Mouse (Mus musculus): ENCODE measurements around the gene Pik3cg. TPM values are rescaled to one million over a fixed set of nuclear protein-coding genes. Genes with fewer than 3 reads are reported as not detected.
"Not testable (repeated sequence)": the region's sequence is repeated elsewhere in the genome, so short reads cannot be mapped to it uniquely, and the experiment has no call there.

The Pik3cg gene
- total RNA-seq (2021), result 1 to 10 TPM; 1.9 to 2.8 TPM
- long read RNA-seq, experiment 1, result 0 reads
- long read RNA-seq, experiment 2, full-length matches to known transcripts, result 1 of 1 reads
- long read RNA-seq, experiment 2, partial matches to known transcripts, result 0 of 1 reads
- long read RNA-seq, experiment 2, other reads (novel, unspliced or antisense), result 0 of 1 reads

GRCm38 (mm10) chr12:32207948-32208891, at the start of gene Pik3cg:
Pik3cg (minus strand) TSS chr12:32208659.
- no peak for DNase-seq
- intact Hi-C loops (cut with DNase I), result loop anchor here (5.0 kb wide), 1 partner anchor 169 kb away; the partner anchor contains the start of gene Ccdc71l

GRCm38 (mm10) chr12:32248483-32248882, 40.0 kb upstream of the Pik3cg start:
- intact Hi-C loops (cut with DNase I), result no loop called here
- DNase-seq, result no peak

GRCm38 (mm10) chr12:32245566-32246233, 37.2 kb upstream of the Pik3cg start:
- DNase-seq, result peak; percentile 28 to 37
- intact Hi-C loops (cut with DNase I), result loop anchor here (1.0 to 2.0 kb wide), 2 partner anchors 101 to 279 kb away; no protein-coding TSS in a partner anchor

- intact Hi-C loops (cut with DNase I), result no loop called here
- DNase-seq, result no peak
These were observed 35.1 kb upstream of the Pik3cg start for GRCm38 (mm10) chr12:32243586-32243985.

- intact Hi-C loops (cut with DNase I); DNase-seq: not testable (repeated sequence)
These were observed 30.7 kb upstream of the Pik3cg start for GRCm38 (mm10) chr12:32239134-32239533.

DNA sequence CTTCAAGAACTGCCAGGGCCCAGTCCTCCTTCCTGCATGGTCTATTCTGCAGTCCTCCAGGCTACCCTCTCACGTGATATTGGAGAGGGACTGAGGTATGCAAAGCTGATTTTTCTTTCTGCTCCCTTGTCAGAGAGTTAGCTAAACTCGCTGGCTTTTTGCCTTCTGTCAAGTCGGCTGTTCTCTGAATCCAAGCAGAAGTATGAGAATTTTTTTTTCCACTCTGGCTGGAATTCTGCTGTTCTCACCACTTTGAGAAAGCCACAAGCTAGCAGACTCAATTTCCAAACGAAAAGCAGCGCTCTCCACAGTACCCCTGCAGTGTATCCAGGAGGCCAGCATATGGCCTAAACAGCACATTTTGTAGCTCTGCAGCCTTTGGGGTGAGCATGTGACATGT, 30.0 kb upstream of the Pik3cg start:
- intact Hi-C loops (cut with DNase I), result no loop called here
- DNase-seq, result no peak

DNA sequence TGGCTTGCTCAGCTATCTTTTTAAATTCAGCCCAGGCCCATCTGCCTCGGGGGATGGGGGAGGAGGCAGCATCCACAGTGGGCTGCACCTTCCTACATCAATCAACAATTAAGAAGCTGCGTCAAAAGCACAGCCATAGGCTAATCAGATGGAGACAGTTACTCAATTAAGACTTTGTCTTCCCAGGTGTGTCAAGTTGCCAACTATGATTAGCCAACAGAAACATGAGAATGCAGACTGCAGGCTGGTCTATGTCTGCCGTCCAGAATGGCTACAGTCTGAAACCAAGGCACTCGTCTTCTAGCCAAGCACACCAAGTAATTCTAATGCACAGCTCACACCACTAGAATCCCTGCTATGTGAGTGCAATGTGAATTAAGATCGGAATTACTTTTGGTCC, 29.4 kb upstream of the Pik3cg start:
- DNase-seq, result no peak
- intact Hi-C loops (cut with DNase I), result no loop called here

DNA sequence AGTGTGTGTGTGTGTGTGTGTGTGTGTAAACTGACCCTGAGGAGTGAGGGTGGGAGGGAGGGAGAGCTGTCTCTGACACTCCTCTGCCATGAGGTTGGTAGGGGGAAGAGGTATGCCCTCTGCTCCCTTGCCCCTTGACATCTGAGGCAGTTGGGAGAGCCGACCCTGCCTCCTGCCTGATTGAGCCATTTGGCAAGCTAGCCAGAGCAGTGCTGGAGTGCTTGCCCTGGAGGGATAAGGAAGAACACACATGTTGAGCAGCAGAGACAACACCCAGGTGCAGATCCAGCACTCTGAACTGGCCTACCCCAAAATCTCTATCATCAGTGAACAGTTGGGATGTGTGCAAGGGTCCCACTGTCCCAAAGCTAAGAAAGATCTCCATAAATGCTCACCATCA, 28.7 kb upstream of the Pik3cg start:
- DNase-seq, result no peak
- intact Hi-C loops (cut with DNase I), result no loop called here

GRCm38 (mm10) chr12:32236450-32236849, 28.0 kb upstream of the Pik3cg start:
- no peak for DNase-seq
- intact Hi-C loops (cut with DNase I), result no loop called here

- intact Hi-C loops (cut with DNase I), result no loop called here
- DNase-seq, result no peak
These were observed 25.4 kb upstream of the Pik3cg start for GRCm38 (mm10) chr12:32233871-32234270.

- DNase-seq, result no peak
- intact Hi-C loops (cut with DNase I), result no loop called here
These were observed 22.9 kb upstream of the Pik3cg start for GRCm38 (mm10) chr12:32231398-32231797.

GRCm38 (mm10) chr12:32223629-32224028, 15.2 kb upstream of the Pik3cg start:
- intact Hi-C loops (cut with DNase I), result no loop called here
- no peak for DNase-seq

DNA sequence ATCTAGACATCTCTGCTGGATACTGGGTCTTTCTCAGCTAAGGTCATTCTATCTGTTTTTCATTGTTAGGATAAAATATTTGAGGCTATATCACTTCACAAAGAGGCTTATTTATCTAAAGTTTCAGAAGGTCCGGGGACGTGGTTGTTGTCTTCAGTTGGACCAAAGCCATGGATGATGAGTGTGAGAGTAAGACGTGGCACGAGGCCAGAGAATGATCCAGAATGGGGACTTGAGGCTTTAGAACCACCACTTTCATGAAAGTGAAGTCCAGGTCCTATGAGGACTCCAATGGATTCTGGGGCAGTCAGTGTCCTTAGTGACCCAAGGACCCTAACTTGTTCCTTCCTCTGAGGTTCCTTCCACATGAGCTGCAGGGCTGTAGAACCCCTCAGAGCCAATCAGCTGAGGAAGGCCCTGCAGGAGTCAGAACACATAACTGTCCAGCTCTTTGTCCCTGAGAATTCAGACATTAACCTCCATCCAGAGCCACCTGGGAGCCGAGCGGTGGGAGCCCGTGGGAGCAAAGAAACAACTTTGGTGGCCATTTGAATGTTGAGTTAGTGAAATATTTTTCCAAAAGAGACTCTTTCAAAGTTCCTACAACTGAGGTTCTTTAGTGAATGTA, 14.4 kb upstream of the Pik3cg start:
- intact Hi-C loops (cut with DNase I), result no loop called here
- no peak for DNase-seq

DNA sequence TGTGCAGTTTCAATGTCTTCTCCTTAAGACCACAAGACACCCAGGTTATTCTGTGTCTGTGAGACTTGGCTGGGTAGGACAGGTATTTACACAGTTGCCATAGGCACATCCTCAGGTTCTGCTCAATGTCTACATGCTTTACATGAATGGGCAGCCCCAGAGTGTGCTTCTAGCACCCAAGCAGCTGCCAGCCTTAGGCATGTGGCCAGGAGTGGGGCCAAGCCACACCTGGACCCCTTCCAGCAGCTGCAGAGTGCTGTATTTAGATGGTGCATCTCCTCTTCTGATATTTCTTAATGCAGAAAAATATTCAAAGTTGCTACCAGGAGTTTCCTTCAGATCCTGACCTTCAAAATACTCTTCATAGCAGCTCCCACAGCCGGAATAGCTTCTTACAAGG, 11.9 kb upstream of the Pik3cg start:
- intact Hi-C loops (cut with DNase I), result no loop called here
- no peak for DNase-seq

DNA sequence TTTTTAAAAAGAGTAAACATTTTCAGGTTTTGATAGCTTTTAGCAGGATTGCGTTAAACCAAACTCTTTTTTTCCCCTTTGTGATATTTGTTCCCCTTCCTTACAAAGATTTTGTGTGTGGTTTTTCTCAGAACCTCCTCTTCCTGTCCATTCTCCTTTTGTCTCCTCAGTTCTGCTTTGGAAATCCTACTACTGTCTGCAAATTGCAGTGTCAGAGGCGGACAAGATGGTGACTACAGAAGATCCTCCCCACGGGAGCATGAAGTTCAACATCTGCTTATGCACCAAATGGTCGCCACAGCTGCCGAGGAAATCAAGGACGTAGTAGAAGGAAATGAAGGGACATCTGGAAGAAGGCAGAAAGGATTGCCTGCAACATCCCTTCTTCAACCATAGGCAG, 6.7 kb upstream of the Pik3cg start:
- intact Hi-C loops (cut with DNase I), result no loop called here
- no peak for DNase-seq

DNA sequence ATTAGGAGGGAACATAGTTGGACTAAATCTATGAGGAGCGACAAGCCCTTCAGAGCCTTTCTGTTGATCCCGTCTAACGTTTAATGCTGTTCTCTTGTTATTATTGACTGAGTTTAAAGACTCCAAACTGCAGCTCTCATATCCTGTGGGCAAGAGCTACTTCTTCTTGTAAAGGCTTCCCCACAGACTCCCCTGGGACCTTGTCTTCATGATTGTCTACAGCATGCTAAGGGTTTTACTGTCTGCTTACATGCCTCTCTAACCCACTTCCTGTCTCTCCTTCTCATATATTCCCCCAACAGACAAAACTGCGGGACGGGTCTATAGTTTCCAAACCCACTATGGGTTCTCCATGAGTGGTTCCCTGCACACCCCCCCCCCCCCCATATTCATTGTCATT, 4.2 kb upstream of the Pik3cg start:
- intact Hi-C loops (cut with DNase I), result no loop called here

DNA sequence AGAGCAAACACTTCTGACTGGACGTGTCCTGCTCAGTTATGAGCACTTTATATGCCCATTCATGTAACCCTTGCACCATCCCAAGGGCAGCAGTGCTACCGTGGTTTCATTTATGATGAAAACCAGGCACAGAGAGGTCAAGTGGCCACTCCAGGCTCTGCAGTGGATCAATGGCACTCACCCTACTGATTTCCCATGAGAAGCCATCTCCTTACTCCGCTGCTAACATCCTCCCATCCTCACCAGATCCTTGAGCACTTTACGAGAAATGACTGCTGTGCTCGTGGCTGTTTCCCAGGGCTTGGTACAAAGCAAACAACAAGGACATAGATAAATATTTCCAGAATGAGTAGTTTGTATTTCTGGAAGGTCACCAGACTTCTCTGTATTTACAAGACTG, 3.7 kb upstream of the Pik3cg start:
- intact Hi-C loops (cut with DNase I), result no loop called here
- no peak for DNase-seq

More for the DNA sequence above, 4.2 kb upstream of the Pik3cg start:
- DNase-seq, result no peak

- DNase-seq, result no peak
- intact Hi-C loops (cut with DNase I), result no loop called here
These were observed 2.8 kb upstream of the Pik3cg start for GRCm38 (mm10) chr12:32211257-32211656.

GRCm38 (mm10) chr12:32208951-32209350, 492 bp upstream of the Pik3cg start:
- DNase-seq, result no peak
- intact Hi-C loops (cut with DNase I), result loop anchor here (5.0 kb wide), 1 partner anchor 168 kb away; the partner anchor contains the start of gene Ccdc71l

DNA sequence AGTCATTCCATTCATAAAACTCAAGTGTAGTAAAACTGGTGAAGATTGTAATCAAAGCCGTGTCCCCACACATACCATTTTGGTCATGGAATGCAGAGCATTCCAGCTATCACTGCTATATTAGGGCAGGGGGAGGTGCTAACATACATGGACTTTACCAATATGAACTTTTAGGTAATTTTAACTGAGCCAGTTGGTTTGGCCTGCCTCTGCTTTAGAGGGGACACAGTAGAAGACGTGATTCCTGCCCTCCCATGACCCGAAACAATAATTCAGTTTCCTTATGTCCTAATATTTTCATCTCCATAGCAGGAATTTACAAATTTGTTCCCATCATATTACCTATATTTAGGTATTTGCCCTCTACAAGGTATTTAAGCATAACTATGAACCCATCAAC, 1.3 kb downstream of the Pik3cg start:
- intact Hi-C loops (cut with DNase I), result loop anchor here (5.0 kb wide), 1 partner anchor 170 kb away; the partner anchor contains the start of gene Ccdc71l
- no peak for DNase-seq

DNA sequence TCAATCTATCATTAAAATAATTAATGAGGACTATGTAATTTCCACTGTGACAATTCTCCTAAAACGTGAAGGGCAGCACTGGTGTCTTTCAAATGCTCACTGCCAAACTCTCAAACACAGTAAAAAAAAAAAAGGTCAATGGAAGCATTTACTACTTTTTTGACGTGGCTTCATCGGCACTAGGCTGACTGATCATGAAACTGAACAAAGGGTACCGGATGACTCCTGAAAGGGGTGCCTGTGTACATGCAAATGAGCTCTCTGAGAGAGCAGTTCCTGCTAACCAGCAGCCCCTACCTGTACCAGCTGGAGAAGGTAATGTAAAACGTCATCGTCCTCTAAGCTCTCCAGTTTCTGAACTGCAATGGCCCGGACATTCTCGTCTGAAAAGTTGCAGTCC, 4.8 kb downstream of the Pik3cg start:
- intact Hi-C loops (cut with DNase I), result no loop called here

More for the DNA sequence above, 4.8 kb downstream of the Pik3cg start:
- DNase-seq, result no peak

Data from heart, postnatal 14 days (tissue).